Mouse (Mus musculus) lung, adult 2 months (tissue): ENCODE data around the gene Map4k5. TPM values are rescaled to one million over a fixed set of nuclear protein-coding genes. Genes with fewer than 3 reads are reported as not detected.

ENCODE experiments used
- DNase-seq: peaks from one replicate; pipeline ENCODE4 v3.0.0; 2022
- H3K4me1 ChIP-seq: fragments of 200-500 bp; 2 replicates; pipeline ENCODE4 v1.6.1; 2011; ENCODE audit warnings: low read length; ENCODE audit not compliant: control insufficient read depth, insufficient read depth
- H3K4me3 ChIP-seq: fragments of 200-500 bp; replicated peaks from 2 replicates; pipeline ENCODE3; 2011; ENCODE audit warnings: low read depth, mild to moderate bottlenecking, control low read depth, low read length; ENCODE audit errors: extremely low read depth
- CTCF ChIP-seq: fragments of 200-500 bp; IDR thresholded peaks from 2 replicates; pipeline ENCODE4 v1.5.1; 2011; ENCODE audit warnings: mild to moderate bottlenecking, low read length, control low read depth; ENCODE audit not compliant: insufficient read depth
- POLR2A ChIP-seq: fragments of 200-500 bp; IDR thresholded peaks from 2 replicates; pipeline ENCODE4 v1.6.1; 2011; ENCODE audit warnings: low read depth, mild to moderate bottlenecking, control low read depth, low read length, borderline replicate concordance; ENCODE audit errors: extremely low read depth
- WGBS: fragments of 180-500 bp; shearing (Covaris S2); methylation state at CpG from one replicate; pipeline ENCODE4 v1.1.7; 2018; 5-methylcytosine and 5-hydroxymethylcytosine counted together
- polyA plus RNA-seq: library from polyadenylated mRNA; depleted of rRNA; stranded (reverse); fragments of >200 nt; gene quantifications from 2 replicates; pipeline ENCODE4 v1.2.3, GENCODE M21; 2012

The Map4k5 gene
- polyA plus RNA-seq, 1 experiment, result 11.4 TPM

DNA sequence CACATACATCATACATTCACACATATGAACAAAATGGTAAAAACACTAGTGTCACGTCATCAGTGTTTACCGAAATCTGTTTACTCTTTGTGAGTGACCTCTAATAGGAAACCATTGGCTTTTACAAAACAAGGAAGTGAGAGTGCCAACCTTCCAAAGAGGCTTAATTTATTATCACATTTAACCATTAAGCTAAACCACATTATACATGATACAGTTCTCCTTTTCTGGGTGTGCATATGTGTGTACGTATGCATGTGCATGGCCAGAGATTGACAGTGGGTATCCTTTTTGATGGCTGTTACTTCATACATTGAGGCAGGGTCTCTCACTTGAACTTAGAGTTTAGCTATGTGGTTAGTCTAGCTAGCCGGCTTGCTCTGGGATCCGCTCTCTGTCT is 21.4 kb downstream of the Map4k5 start:
- Histone ChIP-seq H3K4me1 (no peaks in the 10 kb centered on the region; the same call in 1 of the 2 replicates), H3K4me3 (no peak overlapping the region)
- no peak for DNase-seq
- TF ChIP-seq POLR2A (no peak), CTCF (no peak)
- 69% methylated on average over 5 of the region's 5 CpGs for WGBS

GRCm38 (mm10) chr12:69867338-69867737 is 25.7 kb downstream of the Map4k5 start:
- no peak for DNase-seq
- H3K4me1 ChIP-seq, result peaks cover 5% of the 10 kb centered on the region
- TF ChIP-seq CTCF (no peak), POLR2A (no peak)
- 64% methylated on average over 5 of the region's 5 CpGs for WGBS
- no peak overlapping the region for H3K4me3 ChIP-seq

DNA sequence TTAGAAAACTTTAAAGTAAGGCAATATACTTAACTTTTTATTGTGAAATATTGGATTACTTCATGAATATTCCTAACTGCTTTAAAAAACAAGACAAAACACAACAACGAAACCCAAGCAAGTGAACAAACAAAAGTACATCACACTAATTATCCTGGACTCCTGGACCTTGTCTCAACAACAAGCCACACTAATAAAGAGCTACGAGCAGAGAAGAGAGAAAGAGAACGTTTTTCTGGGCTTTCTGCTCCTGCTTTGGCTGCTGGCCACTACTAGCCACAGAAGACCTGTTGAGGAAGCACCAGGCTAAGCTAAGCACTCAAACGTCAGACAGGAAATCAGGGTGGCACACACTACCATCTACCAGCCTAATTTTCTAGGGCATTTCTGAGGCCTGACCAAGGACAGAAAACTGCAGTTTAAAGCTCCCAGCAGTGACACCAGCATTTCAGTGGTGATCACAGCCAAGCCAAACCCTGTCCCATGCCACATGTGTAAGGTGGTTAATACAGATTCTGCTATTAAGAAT is 28.8 kb downstream of the Map4k5 start:
- TF ChIP-seq CTCF (no peak), POLR2A (no peak)
- Histone ChIP-seq H3K4me1 (peaks cover 5% of the 10 kb centered on the region; the same call in 1 of the 2 replicates), H3K4me3 (no peak overlapping the region)
- 21% methylated on average over 4 of the region's 4 CpGs for WGBS
- no peak for DNase-seq

DNA sequence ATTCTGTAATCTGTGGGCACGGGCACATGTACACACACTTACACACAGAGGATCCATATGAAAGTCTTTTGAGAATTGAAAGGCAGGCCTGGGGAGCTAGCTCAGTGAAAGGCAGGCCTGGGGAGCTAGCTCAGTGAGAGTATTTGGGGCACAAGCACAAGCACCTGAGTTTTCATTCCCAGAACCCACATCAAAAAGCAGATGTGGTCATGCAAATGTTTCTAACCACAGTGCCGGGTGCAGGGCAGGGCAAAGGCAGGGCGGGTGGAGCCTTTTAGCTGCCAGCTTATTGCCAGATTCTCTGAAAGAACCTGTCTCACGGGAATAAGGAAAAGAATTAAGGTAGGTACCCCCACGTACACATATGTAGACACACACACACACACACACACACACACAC is 29.5 kb downstream of the Map4k5 start:
- H3K4me1 ChIP-seq, result peaks cover 5% of the 10 kb centered on the region; the same call in 1 of the 2 replicates
- no peak for TF ChIP-seq CTCF
- WGBS, result 42% methylated on average over 5 of the region's 5 CpGs
- DNase-seq, result no peak
- H3K4me3 ChIP-seq, result no peak overlapping the region

- no peak overlapping the region for H3K4me3 ChIP-seq
- TF ChIP-seq CTCF (no peak), POLR2A (no peak)
- no peak for DNase-seq
- 78% methylated on average over 4 of the region's 4 CpGs for WGBS
- no peaks in the 10 kb centered on the region for H3K4me1 ChIP-seq
Observed at GRCm38 (mm10) chr12:69858847-69859246, 34.2 kb downstream of the Map4k5 start.

GRCm38 (mm10) chr12:69857597-69857996 is 35.4 kb downstream of the Map4k5 start:
- no peak overlapping the region for H3K4me3 ChIP-seq
- WGBS, result 100% methylated on average over 2 of the region's 2 CpGs
- no peaks in the 10 kb centered on the region for H3K4me1 ChIP-seq
- TF ChIP-seq POLR2A (no peak), CTCF (no peak)
- no peak for DNase-seq

GRCm38 (mm10) chr12:69856398-69856797 is 36.6 kb downstream of the Map4k5 start:
- no peak for DNase-seq
- 91% methylated on average over 10 of the region's 10 CpGs for WGBS
- TF ChIP-seq CTCF, result no peak
- Histone ChIP-seq H3K4me1 (no peaks in the 10 kb centered on the region), H3K4me3 (no peak overlapping the region)

- 93% methylated on average over 12 of the region's 12 CpGs for WGBS
- no peak for TF ChIP-seq CTCF
- TF ChIP-seq POLR2A, result no peak
- no peak overlapping the region for H3K4me3 ChIP-seq
- DNase-seq, result no peak
- H3K4me1 ChIP-seq, result no peaks in the 10 kb centered on the region
Observed at GRCm38 (mm10) chr12:69855641-69856300, 37.2 kb downstream of the Map4k5 start.

DNA sequence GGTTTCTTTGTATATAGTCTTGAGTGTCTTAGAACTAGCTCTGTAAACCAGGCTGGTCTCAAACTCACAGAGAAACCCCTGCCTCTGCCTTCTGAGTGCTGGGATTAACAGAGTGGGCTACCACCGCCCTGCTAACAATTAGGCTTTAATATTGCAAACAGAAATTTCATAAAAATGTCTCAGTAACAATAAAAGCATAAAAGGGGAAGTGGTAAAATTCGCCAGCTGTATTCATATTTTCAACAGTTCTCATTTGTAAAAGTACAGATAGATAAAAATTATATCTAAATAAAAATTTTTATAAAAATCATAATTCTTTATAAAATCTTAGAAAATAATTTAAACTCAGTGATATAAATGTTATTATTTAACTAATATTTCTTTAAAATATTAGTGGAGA is 39.1 kb downstream of the Map4k5 start:
- WGBS, result 85% methylated on average over 2 of the region's 2 CpGs
- no peaks in the 10 kb centered on the region for H3K4me1 ChIP-seq
- no peak for DNase-seq
- TF ChIP-seq CTCF, result no peak
- no peak for TF ChIP-seq POLR2A
- H3K4me3 ChIP-seq, result no peak overlapping the region

- Histone ChIP-seq H3K4me1 (no peaks in the 10 kb centered on the region), H3K4me3 (no peak overlapping the region)
- DNase-seq, result no peak
- WGBS, result 53% methylated on average over 11 of the region's 11 CpGs
- no peak for TF ChIP-seq CTCF
- no peak for TF ChIP-seq POLR2A
Observed at GRCm38 (mm10) chr12:69853387-69853786, 39.6 kb downstream of the Map4k5 start.
